Mouse (Mus musculus) myocyte (in vitro differentiated cells): ENCODE measurements at regions not wholly inside any gene's neighbourhood (a gene's known extent, or its start where the extent isn't known, plus 50 kb on each side); places are given as distances from the start of the nearest gene placed in this dataset.

Source experiments
- CEBPB ChIP-seq: IDR thresholded peaks from 2 replicates; pipeline ENCODE4 v1.6.1; 2011; ENCODE audit warnings: mild to moderate bottlenecking, moderate library complexity; ENCODE audit not compliant: poor library complexity, insufficient read depth, severe bottlenecking
- E2F4 ChIP-seq: IDR thresholded peaks from one replicate; pipeline ENCODE4 v1.6.1; 2011; ENCODE audit warnings: mild to moderate bottlenecking, control low read depth, moderate library complexity; ENCODE audit not compliant: insufficient read depth
- MAX ChIP-seq: IDR thresholded peaks from one replicate; pipeline ENCODE4 v1.6.1; 2011; ENCODE audit warnings: low read depth, mild to moderate bottlenecking, control low read depth
- MYOD1 ChIP-seq, 3 experiments: IDR thresholded peaks; one replicate each; pipeline ENCODE4 v1.6.1; 2011; ENCODE audit warnings: control low read depth in 2 of 3, low read depth in 2 of 3, mild to moderate bottlenecking in 2 of 3, moderate library complexity in 1 of 3; ENCODE audit not compliant: insufficient read length in 2 of 3, control insufficient read depth in 1 of 3
- MYOG ChIP-seq, 3 experiments: IDR thresholded peaks; one replicate each; pipeline ENCODE4 v1.6.1; 2011; ENCODE audit warnings: control low read depth in 2 of 3, low read depth in 2 of 3, mild to moderate bottlenecking in 2 of 3; ENCODE audit not compliant: insufficient read length in 2 of 3, control insufficient read depth in 1 of 3, insufficient read depth in 1 of 3
- POLR2A ChIP-seq: IDR thresholded peaks from one replicate; pipeline ENCODE4 v1.6.1; 2011; ENCODE audit warnings: low read depth, mild to moderate bottlenecking, control low read depth, moderate library complexity; ENCODE audit not compliant: insufficient read length
- POLR2AphosphoS2 ChIP-seq: IDR thresholded peaks from one replicate; pipeline ENCODE4 v1.6.1; 2011; ENCODE audit warnings: low read depth, control low read depth; ENCODE audit not compliant: insufficient read length
- REST ChIP-seq: IDR thresholded peaks from one replicate; pipeline ENCODE4 v1.6.1; 2011; ENCODE audit warnings: mild to moderate bottlenecking, control low read depth, moderate library complexity; ENCODE audit not compliant: insufficient read depth, insufficient read length
- SRF ChIP-seq: IDR thresholded peaks from one replicate; pipeline ENCODE4 v1.6.1; 2011; ENCODE audit warnings: low read depth; ENCODE audit not compliant: control insufficient read depth, insufficient read length
- TCF12 ChIP-seq: IDR thresholded peaks from one replicate; pipeline ENCODE4 v1.6.1; 2011; ENCODE audit warnings: mild to moderate bottlenecking, control low read depth; ENCODE audit not compliant: poor library complexity, insufficient read depth, severe bottlenecking
- TCF3 ChIP-seq: IDR thresholded peaks from one replicate; pipeline ENCODE4 v1.6.1; 2011; ENCODE audit warnings: low read depth, control low read depth; ENCODE audit not compliant: insufficient read length
- USF1 ChIP-seq: IDR thresholded peaks from one replicate; pipeline ENCODE4 v1.6.1; 2011; ENCODE audit warnings: low read depth, mild to moderate bottlenecking, control low read depth, moderate library complexity

GRCm38 (mm10) chr10:14234005-14234602 is 268.2 kb downstream of the Hivep2 start:
- TF ChIP-seq POLR2AphosphoS2 (no peak), POLR2A (no peak), CEBPB (no peak), USF1 (no peak), MAX (no peak), TCF12 (no peak), SRF (no peak), E2F4 (no peak), MYOG (IDR thresholded peaks at IDR 0.05; ENCODE audit: control insufficient read depth in 1 of 3, insufficient read depth in 1 of 3, insufficient read length in 2 of 3, low read depth in 2 of 3) (no peak), MYOD1 (IDR thresholded peaks at IDR 0.05; ENCODE audit: control insufficient read depth in 1 of 3, insufficient read length in 2 of 3, low read depth in 2 of 3) (no peak), TCF3 (no peak), REST (no peak)
